Mouse (Mus musculus): Measurements from ENCODE around the gene Psmc3ip.

DNA sequence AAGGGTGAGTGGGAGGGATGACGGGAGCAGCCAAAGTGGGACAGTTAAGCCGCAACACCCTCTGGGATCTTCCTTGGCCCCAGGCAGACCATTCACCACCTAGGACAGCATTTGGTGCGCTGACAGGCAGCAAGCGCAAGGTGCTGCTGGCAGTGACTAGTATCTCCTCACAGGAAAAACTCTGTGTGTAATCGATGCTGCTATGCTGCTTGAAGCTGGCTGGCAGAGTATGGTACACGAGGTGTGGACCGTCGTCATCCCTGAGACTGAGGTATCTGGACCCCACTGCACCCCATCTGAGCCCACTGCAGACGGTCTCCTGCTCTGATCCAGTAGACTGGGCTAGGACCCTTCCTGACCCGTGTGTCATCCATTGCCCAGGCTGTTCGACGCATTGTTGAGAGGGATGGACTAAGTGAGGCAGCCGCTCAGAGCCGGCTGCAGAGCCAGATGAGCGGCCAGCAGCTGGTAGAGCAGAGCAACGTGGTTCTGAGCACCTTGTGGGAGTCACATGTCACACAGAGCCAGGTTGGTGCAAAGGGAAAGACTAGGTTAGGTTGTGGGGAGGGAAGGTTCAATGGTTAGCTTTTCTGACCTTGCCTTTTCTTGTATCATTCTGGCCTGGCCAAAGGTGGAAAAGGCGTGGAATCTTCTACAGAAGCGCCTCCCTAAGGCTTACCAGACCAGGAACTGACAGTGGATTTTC, 9.5 kb downstream of the Psmc3ip start:
- TF ChIP-seq CTCF (IDR thresholded peaks at IDR 0.05; ENCODE audit: low read depth) (no peak), EP300 (optimal IDR thresholded peaks at IDR 0.05) (no peak)

All from stomach, postnatal 0 days (tissue).